Mouse (Mus musculus): ENCODE results near the gene Txlnb.
"Not testable (repeated sequence)": the region's sequence is repeated elsewhere in the genome, so short reads cannot be mapped to it uniquely, and the experiment has no call there.

Gene Txlnb

GRCm38 (mm10) chr10:17820422-17820821 is 24.4 kb downstream of the Txlnb start:
- DNase-seq (ENCODE audit: low spot score): not testable (repeated sequence)

DNA sequence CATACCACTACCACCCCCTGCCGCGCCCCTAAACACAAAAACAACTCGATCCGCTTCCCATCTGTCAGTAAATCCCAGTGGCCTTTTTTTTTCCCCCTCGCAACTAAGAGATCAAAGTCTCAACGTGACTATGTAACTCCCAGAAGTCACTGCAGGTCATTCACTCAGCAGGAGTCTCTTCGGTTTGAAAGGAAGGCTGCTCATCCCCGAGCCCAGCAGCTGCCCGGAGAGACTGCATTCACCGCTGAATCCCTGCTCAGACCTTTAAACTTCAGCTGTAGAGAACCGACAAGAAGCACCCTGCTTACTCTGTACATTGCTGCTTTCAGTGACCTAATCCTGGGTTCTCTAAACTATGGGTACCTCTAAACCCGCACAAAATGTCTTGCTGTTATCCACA is 31.4 kb downstream of the Txlnb start:
- DNase-seq (ENCODE audit: low spot score): no peak

DNA sequence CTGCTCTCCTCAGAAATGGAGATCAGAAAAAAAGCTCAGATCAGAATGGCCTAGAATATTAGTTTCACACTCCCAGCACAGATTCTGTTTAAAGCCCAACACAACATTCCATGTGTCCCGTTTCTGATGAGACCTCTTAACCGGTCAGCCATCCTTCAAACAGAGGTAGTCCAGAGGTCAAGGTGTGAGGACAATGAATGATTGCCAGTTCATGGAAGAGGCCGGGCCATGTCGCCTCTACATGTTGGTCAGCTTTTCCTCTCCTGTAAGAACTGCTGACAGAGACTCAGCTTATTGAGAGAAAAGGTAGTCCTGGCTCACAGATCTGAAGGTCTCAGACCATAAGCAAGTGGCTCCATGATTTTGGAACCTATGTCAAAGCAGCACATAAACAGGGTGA is 33.2 kb downstream of the Txlnb start:
- no peak for DNase-seq (ENCODE audit: low spot score)

DNA sequence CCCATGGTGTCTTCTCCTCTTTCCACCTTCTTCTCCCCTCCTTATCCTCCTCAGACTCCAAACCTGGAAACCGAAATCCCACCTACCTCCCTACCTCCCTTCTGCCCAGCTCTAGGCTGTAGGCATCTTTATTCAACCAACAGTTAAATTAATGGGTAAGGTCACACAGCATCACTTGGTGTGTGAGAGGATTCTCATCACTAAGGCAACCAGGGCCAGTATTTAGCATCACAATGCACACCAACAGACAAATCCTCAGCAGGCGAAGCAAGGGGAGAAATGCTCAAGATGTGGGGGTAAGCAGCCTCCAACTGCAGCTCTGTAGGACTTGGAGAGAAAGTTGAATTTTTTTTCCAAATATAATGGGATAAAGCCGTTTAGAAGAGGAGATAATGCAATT is 35.0 kb downstream of the Txlnb start:
- no peak for DNase-seq (ENCODE audit: low spot score)

DNA sequence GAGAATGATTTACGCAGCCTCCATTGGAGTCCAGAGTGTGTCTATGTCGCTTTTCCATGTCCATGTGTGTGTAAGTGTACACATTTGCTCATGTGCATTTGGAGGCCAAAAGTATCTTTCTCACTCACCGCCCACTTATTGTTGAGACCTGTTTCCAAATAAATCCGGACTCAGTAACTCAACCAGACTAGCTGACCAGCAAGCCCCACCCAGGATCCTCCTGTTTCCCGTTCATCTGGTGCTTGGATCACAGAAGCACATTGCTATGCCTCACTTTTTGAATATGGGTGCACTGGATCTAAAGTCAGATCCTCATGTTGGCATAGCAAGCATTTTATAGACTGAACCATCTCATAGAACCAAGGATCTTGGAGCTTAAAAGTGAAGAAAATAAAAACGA is 39.0 kb downstream of the Txlnb start:
- no peak for DNase-seq (ENCODE audit: low spot score)

- no peak for DNase-seq (ENCODE audit: low spot score)
Measured at GRCm38 (mm10) chr10:17836275-17836674, 40.2 kb downstream of the Txlnb start.

GRCm38 (mm10) chr10:17842030-17842429 is 46.0 kb downstream of the Txlnb start:
- no peak for DNase-seq (ENCODE audit: low spot score)

DNA sequence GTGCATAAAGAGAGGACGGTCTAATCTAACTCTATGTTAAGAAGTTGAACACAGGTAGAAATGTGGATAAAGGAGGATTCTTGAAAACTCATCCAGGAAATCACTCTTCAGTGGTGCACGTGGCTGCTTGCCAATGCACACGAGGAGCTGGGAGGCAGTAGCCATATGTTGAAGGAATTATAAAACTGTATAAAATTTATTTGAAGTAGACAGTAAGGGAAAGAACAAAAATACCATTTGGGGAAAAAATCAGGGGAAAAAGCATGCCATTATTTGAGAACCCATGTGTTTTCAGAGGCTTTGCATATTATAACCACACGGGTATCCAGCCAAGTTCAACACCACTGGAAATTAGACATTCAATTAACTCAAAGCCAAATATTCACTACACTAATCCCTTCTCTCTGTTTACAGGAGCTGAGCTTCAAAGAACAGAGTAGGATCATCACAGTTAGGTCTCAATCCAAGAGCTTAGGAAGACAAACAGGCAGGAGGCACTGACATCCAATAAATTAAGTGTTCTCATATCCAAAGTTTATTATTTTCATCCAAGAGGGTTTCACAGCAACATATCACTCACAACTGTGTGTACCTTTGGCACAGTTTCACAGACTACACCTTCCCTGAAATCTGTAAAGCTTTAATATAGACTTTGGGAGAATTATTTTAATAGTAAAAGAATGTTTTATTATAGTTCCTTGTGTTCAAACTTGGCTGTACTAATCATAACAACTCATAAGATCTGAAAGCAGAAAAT is 48.9 kb downstream of the Txlnb start:
- no peak for DNase-seq (ENCODE audit: low spot score)

GRCm38 (mm10) chr10:17857647-17858261 is 61.7 kb downstream of the Txlnb start:
- no peak for DNase-seq (ENCODE audit: low spot score)

GRCm38 (mm10) chr10:17860701-17861480 is 64.9 kb downstream of the Txlnb start:
- no peak for DNase-seq (ENCODE audit: low spot score)

DNA sequence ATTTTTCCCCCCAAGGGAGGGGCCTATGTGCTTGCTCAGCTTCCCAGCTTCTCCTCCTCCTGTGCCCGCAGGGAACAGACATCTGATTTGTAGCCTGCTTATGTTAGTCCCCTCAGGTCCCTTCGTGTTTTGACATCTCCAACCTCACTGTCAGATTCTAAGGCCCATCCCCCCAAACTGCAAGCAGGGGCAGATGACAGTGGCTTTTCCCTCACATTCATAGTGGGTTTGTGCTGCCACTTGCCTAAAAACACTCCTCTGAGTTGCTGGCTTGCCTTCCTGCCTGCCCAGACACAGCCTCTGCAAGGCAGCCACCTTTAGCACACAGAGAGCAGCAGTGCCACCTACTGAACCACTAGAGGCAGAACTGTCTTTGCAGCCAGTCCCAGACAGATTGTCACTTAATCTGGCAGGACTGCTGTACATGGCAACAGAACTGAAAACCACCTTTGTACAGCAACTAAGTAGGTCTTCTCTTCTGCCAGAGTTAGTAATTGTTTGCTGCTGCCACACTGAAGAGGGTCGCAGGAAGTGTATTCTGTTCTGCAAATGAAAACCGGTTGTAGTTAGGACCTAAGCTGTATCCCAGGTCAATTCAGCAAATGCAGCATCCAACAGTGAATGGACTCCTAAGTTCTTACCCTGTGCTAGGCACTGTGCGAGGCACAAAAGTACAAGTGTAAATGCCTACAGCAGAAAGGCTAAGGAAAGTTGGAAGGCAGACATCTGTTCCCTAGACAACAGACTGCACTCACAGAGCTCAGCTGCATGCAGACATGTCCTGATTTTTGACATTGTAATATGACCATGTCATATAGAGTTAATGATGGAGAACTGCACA is 74.0 kb downstream of the Txlnb start:
- no peak for DNase-seq (ENCODE audit: low spot score)

GRCm38 (mm10) chr10:17878002-17878919 is 82.2 kb downstream of the Txlnb start:
- DNase-seq (ENCODE audit: low spot score): no peak

GRCm38 (mm10) chr10:17880038-17880437 is 84.0 kb downstream of the Txlnb start:
- no peak for DNase-seq (ENCODE audit: low spot score)

GRCm38 (mm10) chr10:17880724-17881123 is 84.7 kb downstream of the Txlnb start:
- no peak for DNase-seq (ENCODE audit: low spot score)
